Mouse (Mus musculus) kidney, adult 2 months (tissue): ENCODE results near the gene H3f3b.

Experiments
- CTCF ChIP-seq: fragments of 200-500 bp; conservative IDR thresholded peaks from 2 replicates; pipeline ENCODE4 v1.5.1; 2011; ENCODE audit warnings: low read depth, mild to moderate bottlenecking, control low read depth, low read length, moderate library complexity, mixed read lengths; ENCODE audit not compliant: insufficient read depth, insufficient read length
- POLR2A ChIP-seq: fragments of 200-500 bp; IDR thresholded peaks from one replicate; pipeline ENCODE4 v1.6.1; 2011; ENCODE audit warnings: low read depth, low read length, control low read depth

DNA sequence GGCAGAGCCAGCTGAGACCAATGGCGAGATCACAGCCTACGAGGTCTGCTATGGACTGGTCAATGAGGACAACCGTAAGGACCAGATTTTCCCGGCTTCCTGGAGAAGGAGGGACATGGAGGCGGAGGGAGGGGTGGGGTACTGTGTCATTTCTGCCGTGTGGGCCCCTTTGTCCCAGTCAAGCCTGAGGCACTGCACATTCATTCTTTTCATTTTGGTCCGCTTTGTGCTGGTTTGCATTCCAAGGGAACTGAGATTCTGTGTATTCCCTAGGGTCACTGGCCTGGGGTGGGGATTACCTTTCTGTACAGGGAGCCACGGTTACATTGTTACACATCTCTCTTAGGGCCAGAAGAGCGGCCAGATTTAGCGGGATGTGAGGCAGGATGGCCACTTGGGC, 27.2 kb downstream of the H3f3b start:
- TF ChIP-seq CTCF (no peak), POLR2A (no peak)
